Mouse (Mus musculus): Measurements from ENCODE around the gene Slc44a2. TPM values are rescaled to one million over a fixed set of nuclear protein-coding genes. Genes with fewer than 3 reads are reported as not detected.

The Slc44a2 gene
- polyA plus RNA-seq, 1 experiment from 2014 or later: 80.5 TPM

DNA sequence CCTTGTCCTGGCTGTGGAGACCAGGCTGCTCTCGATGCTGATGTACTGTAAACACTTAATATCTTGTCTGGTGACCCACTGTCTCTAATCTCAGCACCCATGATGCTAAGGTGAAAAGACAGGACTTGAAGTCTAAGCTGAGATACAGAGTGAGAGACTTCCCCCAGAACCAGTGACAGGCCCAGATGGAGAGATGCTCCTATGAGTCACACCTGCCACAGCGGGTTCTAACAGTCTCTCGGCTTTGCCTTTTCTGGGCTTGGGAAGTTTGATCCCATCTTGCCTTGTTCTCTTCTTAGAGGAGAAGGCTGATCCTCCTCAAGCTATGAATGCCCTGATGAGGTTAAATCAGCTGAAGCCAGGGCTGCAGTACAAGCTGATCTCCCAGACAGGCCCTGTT, 76.7 kb downstream of the Slc44a2 start:
- no peak overlapping the region for H3K27ac ChIP-seq (ENCODE audit: low read depth, low read length)
- H3K27me3 ChIP-seq (ENCODE audit: control insufficient read depth, insufficient read depth, low read length): no peaks in the 10 kb centered on the region
- H3K4me2 ChIP-seq (replicated peaks; ENCODE audit: low read depth, low read length): no peak overlapping the region
- H3K9ac ChIP-seq (ENCODE audit: low read depth, low read length): no peak overlapping the region
- WGBS: 95% methylated on average over 3 of the region's 3 CpGs
- no peak overlapping the region for H3K4me3 ChIP-seq (ENCODE audit: low read length)
- ATAC-seq (ENCODE audit: low FRiP score, low TSS enrichment): no peak
- H3K9me3 ChIP-seq (ENCODE audit: control insufficient read depth, low read length): no peaks in the 10 kb centered on the region
- no peaks in the 10 kb centered on the region for H3K4me1 ChIP-seq (ENCODE audit: control insufficient read depth, insufficient read depth, low read length)
- peaks cover 99% of the 10 kb centered on the region for H3K36me3 ChIP-seq (ENCODE audit: control insufficient read depth, insufficient read depth, low read length)

DNA sequence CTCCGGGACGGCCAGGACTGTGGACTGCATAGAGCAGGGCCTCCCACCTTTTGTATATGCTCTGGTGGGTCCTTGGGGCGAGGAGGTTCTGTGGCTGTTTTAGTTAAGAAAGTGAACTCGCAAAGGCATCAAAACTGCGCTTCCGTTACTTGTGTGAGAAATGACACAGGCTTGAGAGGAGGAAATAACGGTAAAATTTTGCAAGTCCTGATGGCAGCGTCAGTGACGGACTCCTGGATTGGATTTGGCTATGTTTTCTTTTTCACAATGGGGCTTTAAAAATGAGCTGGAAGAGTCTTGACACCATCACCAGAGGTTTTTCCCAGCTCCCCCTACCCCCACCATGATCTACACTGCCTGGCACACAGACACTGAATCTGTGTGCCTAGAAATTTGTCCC, 80.5 kb downstream of the Slc44a2 start:
- Histone ChIP-seq H3K9ac (ENCODE audit: low read depth, low read length) (no peak overlapping the region), H3K27me3 (ENCODE audit: control insufficient read depth, insufficient read depth, low read length) (no peaks in the 10 kb centered on the region), H3K27ac (ENCODE audit: low read depth, low read length) (no peak overlapping the region), H3K4me2 (replicated peaks; ENCODE audit: low read depth, low read length) (no peak overlapping the region), H3K4me1 (ENCODE audit: control insufficient read depth, insufficient read depth, low read length) (no peaks in the 10 kb centered on the region), H3K36me3 (ENCODE audit: control insufficient read depth, insufficient read depth, low read length) (peaks cover 99% of the 10 kb centered on the region), H3K4me3 (ENCODE audit: low read length) (no peak overlapping the region), H3K9me3 (ENCODE audit: control insufficient read depth, low read length) (no peaks in the 10 kb centered on the region)
- ATAC-seq (ENCODE audit: low FRiP score, low TSS enrichment): no peak
- WGBS: 92% methylated on average over 9 of the region's 9 CpGs

DNA sequence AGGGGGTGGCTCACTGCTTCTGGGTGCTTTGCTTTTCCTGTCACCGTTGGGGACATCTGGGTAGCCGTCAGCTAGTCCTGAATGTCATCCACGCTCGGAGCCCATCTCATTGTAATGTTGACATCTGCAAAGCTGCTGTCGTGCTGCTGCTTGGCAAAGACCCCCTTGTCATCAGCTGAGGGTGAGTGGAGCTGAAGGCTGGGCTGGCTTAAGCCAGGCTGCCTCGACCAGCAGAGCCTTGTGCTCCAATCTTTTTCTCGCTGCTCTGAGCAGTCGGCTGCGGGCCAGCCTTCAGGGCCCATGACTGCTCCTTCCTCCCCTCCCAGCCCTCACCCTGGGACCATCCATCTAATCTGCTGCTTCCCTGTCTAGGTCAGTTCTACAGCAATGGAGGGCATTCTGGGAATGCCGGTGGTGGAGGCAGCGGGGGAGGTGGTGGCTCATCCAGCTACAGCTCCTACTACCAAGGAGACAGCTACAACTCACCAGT, 82.3 kb downstream of the Slc44a2 start:
- Histone ChIP-seq H3K4me1 (ENCODE audit: control insufficient read depth, insufficient read depth, low read length) (no peaks in the 10 kb centered on the region), H3K9ac (ENCODE audit: low read depth, low read length) (no peak overlapping the region), H3K27ac (ENCODE audit: low read depth, low read length) (no peak overlapping the region), H3K4me3 (ENCODE audit: low read length) (no peak overlapping the region), H3K4me2 (replicated peaks; ENCODE audit: low read depth, low read length) (no peak overlapping the region), H3K9me3 (ENCODE audit: control insufficient read depth, low read length) (no peaks in the 10 kb centered on the region), H3K27me3 (ENCODE audit: control insufficient read depth, insufficient read depth, low read length) (no peaks in the 10 kb centered on the region), H3K36me3 (ENCODE audit: control insufficient read depth, insufficient read depth, low read length) (peaks cover 91% of the 10 kb centered on the region)
- WGBS: 86% methylated on average over 11 of the region's 11 CpGs
- no peak for ATAC-seq (ENCODE audit: low FRiP score, low TSS enrichment)

DNA sequence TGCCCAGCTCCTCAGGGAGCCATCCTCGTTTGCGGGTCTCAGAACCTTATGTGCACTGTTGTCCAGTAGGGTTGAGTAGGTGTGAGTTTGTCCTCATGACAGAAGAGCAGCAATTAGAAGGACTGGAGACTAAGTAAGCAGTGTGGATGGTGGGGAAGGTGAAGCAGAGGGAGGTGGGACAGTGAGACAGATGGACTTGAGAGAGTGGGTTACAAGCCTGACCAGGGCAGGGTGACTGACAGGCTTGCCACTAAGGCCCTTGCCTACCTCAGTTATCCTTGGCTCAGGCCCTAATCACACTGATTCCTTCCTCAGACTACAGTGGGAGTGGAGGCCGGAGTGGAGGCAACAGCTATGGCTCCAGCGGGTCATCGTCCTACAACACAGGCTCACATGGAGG, 83.2 kb downstream of the Slc44a2 start:
- H3K4me1 ChIP-seq (ENCODE audit: control insufficient read depth, insufficient read depth, low read length): no peaks in the 10 kb centered on the region
- no peak overlapping the region for H3K27ac ChIP-seq (ENCODE audit: low read depth, low read length)
- 96% methylated on average over 5 of the region's 5 CpGs for WGBS
- H3K4me2 ChIP-seq (replicated peaks; ENCODE audit: low read depth, low read length): no peak overlapping the region
- H3K36me3 ChIP-seq (ENCODE audit: control insufficient read depth, insufficient read depth, low read length): peaks cover 82% of the 10 kb centered on the region
- no peaks in the 10 kb centered on the region for H3K9me3 ChIP-seq (ENCODE audit: control insufficient read depth, low read length)
- ATAC-seq (ENCODE audit: low FRiP score, low TSS enrichment): no peak
- no peaks in the 10 kb centered on the region for H3K27me3 ChIP-seq (ENCODE audit: control insufficient read depth, insufficient read depth, low read length)
- no peak overlapping the region for H3K9ac ChIP-seq (ENCODE audit: low read depth, low read length)
- no peak overlapping the region for H3K4me3 ChIP-seq (ENCODE audit: low read length)

Other genes with a start within 250 kb of the Slc44a2 start
- 0.64 and 0.90 TPM in 2 replicates for gene Gm49373, start 247.6 kb upstream of the Slc44a2 start, polyA plus RNA-seq (2014; fragmentation: Nextera tagmentation; extraction: Ambion mirVana)
- 62.6 and 82.3 TPM in 2 replicates for gene Fdx1l, start 247.1 kb upstream of the Slc44a2 start, polyA plus RNA-seq (2014; fragmentation: Nextera tagmentation; extraction: Ambion mirVana)
- gene Gm38431, start 228.7 kb upstream of the Slc44a2 start, polyA plus RNA-seq (2014; fragmentation: Nextera tagmentation; extraction: Ambion mirVana): 2.8 and 3.1 TPM in 2 replicates
- 70.6 and 96.0 TPM in 2 replicates for gene Raver1, start 228.7 kb upstream of the Slc44a2 start, polyA plus RNA-seq (2014; fragmentation: Nextera tagmentation; extraction: Ambion mirVana)
- 5.6 and 8.7 TPM in 2 replicates for gene Tyk2, start 189.5 kb upstream of the Slc44a2 start, polyA plus RNA-seq (2014; fragmentation: Nextera tagmentation; extraction: Ambion mirVana)
- 366 and 377 TPM in 2 replicates for gene Cdc37, start 170.7 kb upstream of the Slc44a2 start, polyA plus RNA-seq (2014; fragmentation: Nextera tagmentation; extraction: Ambion mirVana)
- 13.7 and 14.0 TPM in 2 replicates for gene Pde4a, start 155.0 kb upstream of the Slc44a2 start, polyA plus RNA-seq (2014; fragmentation: Nextera tagmentation; extraction: Ambion mirVana)
- gene Keap1, start 81.3 kb upstream of the Slc44a2 start, polyA plus RNA-seq (2014; fragmentation: Nextera tagmentation; extraction: Ambion mirVana): 26.8 and 34.2 TPM in 2 replicates
- 0.07 and 0.19 TPM in 2 replicates for gene S1pr5, start 72.3 kb upstream of the Slc44a2 start, polyA plus RNA-seq (2014; fragmentation: Nextera tagmentation; extraction: Ambion mirVana)
- gene Atg4d, start 55.4 kb upstream of the Slc44a2 start, polyA plus RNA-seq (2014; fragmentation: Nextera tagmentation; extraction: Ambion mirVana): 35.5 and 43.7 TPM in 2 replicates
- 15.3 and 18.6 TPM in 2 replicates for gene Kri1, start 32.7 kb upstream of the Slc44a2 start, polyA plus RNA-seq (2014; fragmentation: Nextera tagmentation; extraction: Ambion mirVana)
- gene Cdkn2d, start 29.3 kb upstream of the Slc44a2 start, polyA plus RNA-seq (2014; fragmentation: Nextera tagmentation; extraction: Ambion mirVana): 45.3 and 56.2 TPM in 2 replicates
- gene Ap1m2, start 8.4 kb upstream of the Slc44a2 start, polyA plus RNA-seq (2014; fragmentation: Nextera tagmentation; extraction: Ambion mirVana): 33.7 and 36.0 TPM in 2 replicates
- gene Ilf3, start 47.2 kb downstream of the Slc44a2 start, polyA plus RNA-seq (2014; fragmentation: Nextera tagmentation; extraction: Ambion mirVana): 122 and 235 TPM in 2 replicates
- 55.7 and 76.0 TPM in 2 replicates for gene Qtrt1, start 91.1 kb downstream of the Slc44a2 start, polyA plus RNA-seq (2014; fragmentation: Nextera tagmentation; extraction: Ambion mirVana)
- gene Dnm2, start 104.2 kb downstream of the Slc44a2 start, polyA plus RNA-seq (2014; fragmentation: Nextera tagmentation; extraction: Ambion mirVana): 47.8 and 66.1 TPM in 2 replicates
- gene Tmed1, start 189.6 kb downstream of the Slc44a2 start, polyA plus RNA-seq (2014; fragmentation: Nextera tagmentation; extraction: Ambion mirVana): 118 and 156 TPM in 2 replicates
- gene AB124611, start 205.5 kb downstream of the Slc44a2 start, polyA plus RNA-seq (2014; fragmentation: Nextera tagmentation; extraction: Ambion mirVana): 3.8 and 4.8 TPM in 2 replicates
- gene Carm1, start 226.2 kb downstream of the Slc44a2 start, polyA plus RNA-seq (2014; fragmentation: Nextera tagmentation; extraction: Ambion mirVana): 46.9 and 60.3 TPM in 2 replicates

Data from kidney, embryonic 14.5 days (tissue).